Mouse (Mus musculus): ENCODE results near the gene Clca3a2. TPM values are rescaled to one million over a fixed set of nuclear protein-coding genes. Genes with fewer than 3 reads are reported as not detected.

Gene Clca3a2
- polyA plus RNA-seq, 1 experiment from 2014 or later: 0.22 TPM

Other genes with a start within 250 kb of the Clca3a2 start
- gene Hs2st1, start 249.3 kb downstream of the Clca3a2 start, polyA plus RNA-seq (2015; fragmentation: Nextera tagmentation; extraction: Ambion mirVana): 14.4 and 14.6 TPM in 2 replicates
- gene Selenof, start 249.2 kb downstream of the Clca3a2 start, polyA plus RNA-seq (2015; fragmentation: Nextera tagmentation; extraction: Ambion mirVana): 541 and 556 TPM in 2 replicates
- 111 and 112 TPM in 2 replicates for gene Sh3glb1, start 99.2 kb downstream of the Clca3a2 start, polyA plus RNA-seq (2015; fragmentation: Nextera tagmentation; extraction: Ambion mirVana)
- gene Clca3a1, start 58.5 kb downstream of the Clca3a2 start, polyA plus RNA-seq (2015; fragmentation: Nextera tagmentation; extraction: Ambion mirVana): 0.13 and 0.16 TPM in 2 replicates
- not detected in 2 replicates for gene Clca3b, start 29.9 kb upstream of the Clca3a2 start, polyA plus RNA-seq (2015; fragmentation: Nextera tagmentation; extraction: Ambion mirVana)
- gene Clca4b, start 113.0 kb upstream of the Clca3a2 start, polyA plus RNA-seq (2015; fragmentation: Nextera tagmentation; extraction: Ambion mirVana): not detected in 2 replicates
- gene Clca4a, start 155.6 kb upstream of the Clca3a2 start, polyA plus RNA-seq (2015; fragmentation: Nextera tagmentation; extraction: Ambion mirVana): 0.05 TPM in 1 of 2 replicates, not detected in the other
- not detected in 2 replicates for gene Clca1, start 213.3 kb upstream of the Clca3a2 start, polyA plus RNA-seq (2015; fragmentation: Nextera tagmentation; extraction: Ambion mirVana)